ENCODE assay signal across 13 mouse cellular contexts in genomic region chr9:28731811-28732602, GRCm38 (mm10).
A peak's percentile ranks its signal among the peaks of the same experiment; 100 is the strongest.
DNase-seq lines count a peak whose midpoint lies in the region.
"Had no signal": no experiment of that assay in that cellular context is flagged by ENCODE, and none has a peak within 500 bp of the region (broad histone marks: within the 10 kb centered on the region; RNA-seq: fewer than 3 reads in every experiment).

No protein-coding gene starts in this region.

- DNase-seq in kidney, postnatal 10 days, result peak; percentile 6
- no peak for DNase-seq in kidney, postnatal 36 days
- peak; percentile 9 for DNase-seq in retina, postnatal 1 day
- no peak for DNase-seq in retina, embryonic 14.5 days (ENCODE audit: low spot score)
- peak; percentile 71 for DNase-seq in cerebellum, adult 9-11 months
- no peak for DNase-seq in ovary, postnatal 36 days (ENCODE audit: low spot score)
- DNase-seq in heart, postnatal 4 days, result no peak
- DNase-seq: adrenal gland, adult 8-10 months; B cell, adult 2 months; forebrain, postnatal 0 days; gastrocnemius, postnatal 36 days; kidney, adult 18-20 months; right cerebral cortex, adult 18-20 months had no signal

Comparison
In these comparisons a context has a peak if more than half of its experiments do, and no peak if none do; other contexts are left out.
1. DNase-seq: peak in kidney, postnatal 10 days (single experiment), retina, postnatal 1 day (single experiment) and cerebellum, adult 9-11 months (single experiment); none in kidney, postnatal 36 days (0 of 2), retina, embryonic 14.5 days (single experiment), ovary, postnatal 36 days (single experiment) and heart, postnatal 4 days (single experiment).